Mouse (Mus musculus) cerebellum, postnatal 14 days (tissue): ENCODE results near the gene Mroh3.

Experiments used
- DNase-seq, 2 experiments: peaks; one replicate each; pipeline ENCODE4 v3.0.0; 2021; ENCODE audit warnings: mixed read lengths in 2 of 2

The Mroh3 gene

DNA sequence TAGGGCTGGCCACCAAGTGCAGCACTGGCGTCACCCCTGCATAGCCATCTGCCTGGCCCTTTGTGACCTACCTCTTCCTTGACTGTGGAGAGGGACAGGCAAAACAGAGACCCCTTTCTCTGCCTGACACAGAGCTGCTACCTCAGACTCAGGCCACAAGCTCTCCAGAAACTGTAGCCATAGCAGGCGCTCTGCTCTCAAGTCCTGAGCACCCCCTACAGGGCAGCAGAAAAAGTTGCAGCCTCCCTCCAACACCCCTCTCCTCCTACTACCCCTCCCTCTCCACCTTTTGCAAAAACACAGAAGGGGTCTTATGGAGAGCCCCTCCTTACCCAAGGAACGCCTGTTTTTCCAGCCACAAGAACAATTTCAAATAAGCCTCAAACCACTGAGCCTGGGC lies at the start of gene Mroh3:
Gene Mroh3 (minus strand): TSS at position 26 of the 400 bp plus-strand sequence.
- peak in 1 of 2 experiments; percentile 54 for DNase-seq

GRCm38 (mm10) chr1:136260635-136261238 lies 48.1 kb upstream of the Mroh3 start, which contains the start of gene Gpr25:
Gene Gpr25 (minus strand): TSS chr1:136260873.
- DNase-seq: no peak

DNA sequence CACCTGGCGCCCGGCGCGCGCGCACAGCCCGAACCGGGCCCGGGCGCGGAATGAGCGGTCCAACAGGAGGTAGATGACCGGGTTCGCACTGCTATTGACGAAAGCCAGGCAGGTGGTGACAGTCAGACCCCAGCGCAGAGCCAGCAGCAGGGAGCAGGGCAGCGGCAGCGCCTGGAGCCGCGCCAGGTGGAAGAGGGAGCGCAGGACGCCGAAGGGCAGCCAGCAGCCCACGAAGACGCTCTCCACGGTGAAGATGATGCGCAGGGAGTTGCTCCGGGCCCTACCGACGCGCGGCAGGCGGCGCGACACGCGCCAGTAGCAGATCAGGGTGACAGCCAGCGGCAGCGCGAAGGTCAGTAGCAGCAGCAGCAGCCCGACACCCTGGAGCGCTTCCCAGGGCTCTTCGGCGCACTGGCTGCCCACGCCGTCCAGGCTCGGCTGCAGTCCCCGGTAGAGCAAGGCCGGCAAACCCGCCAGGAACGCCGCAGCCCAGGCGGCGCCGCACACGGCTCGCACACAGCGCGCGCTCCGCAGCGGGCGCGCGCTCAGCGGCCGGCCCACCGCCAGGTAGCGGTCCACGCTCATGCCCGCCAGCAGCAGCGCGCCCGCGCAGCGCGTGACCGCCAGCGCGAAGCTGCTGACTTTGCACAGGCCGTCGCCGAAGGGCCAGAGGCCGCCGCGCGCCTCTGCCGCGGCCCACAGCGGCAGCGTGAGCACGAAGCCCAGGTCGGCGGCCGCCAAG lies 47.4 kb upstream of the Mroh3 start:
- peak; percentile 89 to 91 for DNase-seq

- DNase-seq: no peak
Observed at GRCm38 (mm10) chr1:136259543-136259892, 46.9 kb upstream of the Mroh3 start.

- no peak for DNase-seq
Observed at GRCm38 (mm10) chr1:136258495-136258894, 45.9 kb upstream of the Mroh3 start.

- DNase-seq: no peak
Observed at GRCm38 (mm10) chr1:136255657-136256056, 43.0 kb upstream of the Mroh3 start.

DNA sequence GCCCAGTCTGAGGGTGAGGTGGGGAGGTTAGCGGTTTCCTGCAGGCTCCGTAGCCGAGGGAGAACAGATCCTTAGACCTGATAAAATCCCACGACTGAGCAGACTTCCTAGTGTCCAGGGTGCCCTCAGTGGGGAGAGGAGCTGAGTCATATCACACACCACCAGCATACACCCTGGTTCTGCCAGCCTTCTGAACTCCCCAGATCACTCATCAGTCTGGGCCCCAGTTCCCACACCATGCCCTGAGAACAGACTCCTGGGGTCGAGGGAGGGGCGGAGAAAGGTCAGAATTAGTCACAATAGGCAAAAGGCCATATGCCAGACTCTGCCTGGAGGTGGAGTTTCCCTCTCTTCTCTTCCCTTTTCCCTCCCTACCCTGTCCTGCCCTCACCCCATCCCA lies 42.5 kb upstream of the Mroh3 start:
- DNase-seq: no peak

DNA sequence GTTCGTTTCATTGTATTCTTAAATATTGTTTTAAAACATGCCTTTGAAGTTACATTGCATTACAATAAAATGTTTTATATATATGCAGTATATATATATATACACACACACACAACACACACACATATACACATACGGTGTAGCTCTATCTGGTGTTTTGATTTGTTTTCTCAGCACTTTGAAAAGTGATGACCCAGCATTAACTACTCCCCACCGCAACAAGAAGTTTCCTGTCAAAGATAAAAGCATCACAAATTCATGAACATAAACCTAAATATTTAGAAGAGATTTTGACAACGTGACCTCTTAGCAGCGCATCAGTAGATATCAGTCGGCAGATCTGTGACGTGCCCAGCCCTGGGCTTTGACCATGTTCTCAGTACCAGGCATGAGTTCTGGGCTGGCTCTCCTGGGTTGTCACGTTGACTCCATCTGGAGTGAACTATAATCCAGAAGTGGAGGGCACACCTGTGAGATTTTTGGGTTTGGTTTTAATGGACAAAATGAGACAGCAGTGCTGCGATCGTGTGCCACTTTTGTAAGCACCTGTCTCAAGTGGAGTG lies 42.0 kb upstream of the Mroh3 start:
- no peak for DNase-seq

- no peak for DNase-seq
Observed at GRCm38 (mm10) chr1:136253472-136253871, 40.8 kb upstream of the Mroh3 start.

DNA sequence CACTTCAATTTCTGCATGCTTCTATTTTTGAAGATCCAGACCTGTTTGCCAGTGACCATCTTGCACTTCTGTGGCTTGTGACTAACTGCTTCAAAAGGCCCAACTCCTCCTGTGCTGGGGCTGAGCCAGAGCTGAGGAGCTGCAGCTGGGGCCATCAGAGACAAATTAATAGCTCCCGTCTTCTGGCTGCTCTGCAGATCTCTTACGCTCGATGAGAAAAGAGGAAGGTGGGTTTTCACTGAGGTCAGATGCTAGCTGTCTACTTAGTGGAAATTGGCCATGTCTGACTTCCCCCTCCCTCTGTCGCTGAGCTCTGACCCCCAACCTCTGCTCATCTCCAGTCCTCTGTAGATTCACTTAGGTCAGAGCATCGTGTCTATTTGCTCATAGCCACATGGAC lies 37.0 kb upstream of the Mroh3 start:
- no peak for DNase-seq

DNA sequence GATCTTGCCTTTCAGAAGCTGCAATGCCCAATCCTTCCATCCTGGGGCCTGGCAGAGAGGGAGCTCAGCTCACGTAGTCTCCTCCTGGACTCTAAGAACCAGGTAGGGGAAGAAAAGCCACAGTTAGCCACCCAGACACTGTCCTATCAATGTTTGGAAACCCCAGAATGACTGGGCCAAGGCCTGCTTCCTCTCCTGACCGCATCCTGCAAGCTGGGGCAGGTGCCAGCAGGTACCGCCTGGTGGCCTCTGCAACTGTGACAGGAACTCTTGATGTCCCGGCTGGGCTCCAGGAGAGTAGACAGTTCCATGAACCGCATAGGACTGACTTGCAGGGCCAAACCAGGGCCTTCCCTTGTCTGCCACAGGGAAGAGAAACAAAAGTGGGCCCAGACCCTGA lies 34.8 kb upstream of the Mroh3 start:
- DNase-seq: no peak

- no peak for DNase-seq
Observed at GRCm38 (mm10) chr1:136244469-136244868, 31.8 kb upstream of the Mroh3 start.

DNA sequence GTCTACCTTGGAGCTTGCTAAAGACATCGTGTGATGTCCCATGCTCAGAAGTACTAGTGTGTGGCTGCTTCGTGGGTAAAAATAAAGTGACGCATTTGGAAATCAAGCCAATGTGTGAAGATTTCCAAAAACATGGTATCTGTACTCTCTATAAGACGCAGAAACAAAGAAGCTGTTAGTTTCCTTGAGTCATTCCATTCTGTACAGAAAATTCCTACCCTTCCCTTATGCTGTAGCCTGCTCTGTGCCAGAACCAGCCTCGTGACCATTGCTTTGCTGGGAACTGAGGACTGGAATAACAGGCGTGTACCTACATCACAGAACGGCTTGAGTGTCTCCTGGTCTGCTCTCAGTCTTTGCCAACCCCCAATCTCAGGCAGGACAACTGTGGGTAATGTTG lies 29.2 kb upstream of the Mroh3 start:
- no peak for DNase-seq

GRCm38 (mm10) chr1:136238495-136238894 lies 25.9 kb upstream of the Mroh3 start:
- DNase-seq: no peak

DNA sequence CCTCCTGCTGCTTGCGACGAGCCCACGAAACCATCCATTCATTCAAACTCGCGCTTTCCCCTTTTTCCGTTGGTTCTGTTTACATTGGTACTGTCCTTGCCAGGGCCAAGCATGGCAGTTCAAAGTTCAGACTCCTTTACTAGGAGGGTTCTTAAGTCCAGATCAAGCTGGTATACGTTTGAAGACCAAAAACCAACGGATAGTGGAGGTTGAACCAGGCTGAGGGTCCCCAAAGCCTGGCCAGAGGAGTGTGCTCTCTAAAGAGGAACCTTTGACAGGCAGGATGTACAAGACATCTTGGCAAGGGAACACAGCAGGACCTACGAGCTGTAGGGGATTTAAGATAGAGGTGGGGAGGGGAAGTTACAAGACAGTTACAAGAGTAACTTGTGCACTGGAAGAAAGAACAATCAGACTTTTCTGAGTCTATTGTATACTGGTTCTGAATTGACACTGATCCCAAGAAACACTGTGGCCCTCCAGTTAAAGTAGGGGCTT lies 22.0 kb upstream of the Mroh3 start:
- no peak for DNase-seq

GRCm38 (mm10) chr1:136233892-136234594 lies 21.4 kb upstream of the Mroh3 start, which contains the start of gene Inava:
Gene Inava (minus strand): TSS chr1:136234264.
- peak; percentile 58 to 66 for DNase-seq

GRCm38 (mm10) chr1:136232986-136233790 lies 20.6 kb upstream of the Mroh3 start:
- DNase-seq: peak in 1 of 2 experiments; percentile 47

GRCm38 (mm10) chr1:136232285-136232926 lies 19.8 kb upstream of the Mroh3 start:
- no peak for DNase-seq

DNA sequence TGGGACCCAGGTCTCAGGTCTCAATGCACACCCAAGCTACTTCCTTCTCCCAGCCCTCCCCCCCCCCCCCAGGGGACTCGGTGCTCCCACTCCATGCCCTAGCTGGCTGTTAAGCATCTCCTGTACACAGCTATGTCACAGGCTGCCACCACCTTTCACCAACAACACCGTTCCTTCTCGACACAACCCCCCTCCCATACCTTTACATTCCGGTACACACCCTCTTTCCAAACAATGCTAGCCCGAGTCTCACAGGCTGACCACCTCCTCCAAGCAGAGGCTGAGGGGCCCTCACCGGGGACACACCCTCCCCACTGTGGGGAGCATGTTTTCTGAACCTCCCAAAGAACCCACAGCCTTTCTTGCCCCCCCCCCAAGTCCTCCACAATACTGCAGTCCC lies 19.0 kb upstream of the Mroh3 start:
- no peak for DNase-seq

- DNase-seq: no peak
Observed at GRCm38 (mm10) chr1:136230201-136230600, 17.6 kb upstream of the Mroh3 start.

DNA sequence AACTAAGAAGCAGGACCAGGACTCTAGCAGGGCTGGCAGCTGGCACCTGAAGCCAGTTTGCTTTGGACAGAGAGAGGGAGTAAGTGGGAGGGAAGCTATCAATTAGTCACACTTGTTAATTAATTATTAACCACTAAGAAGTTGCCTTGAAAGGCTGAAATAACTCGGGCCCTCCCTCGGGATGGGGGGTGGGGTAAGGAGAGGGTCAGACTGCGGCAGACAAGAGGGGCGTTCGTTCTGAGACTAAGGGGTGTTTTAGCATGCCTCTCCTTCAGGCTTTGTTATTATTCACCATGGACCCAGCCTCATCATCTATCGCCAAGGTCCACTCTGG lies 16.4 kb upstream of the Mroh3 start:
- DNase-seq: no peak
